Mouse (Mus musculus): ENCODE results near the gene Postn. TPM values are rescaled to one million over a fixed set of nuclear protein-coding genes. Genes with fewer than 3 reads are reported as not detected.

Gene Postn
- polyA plus RNA-seq, 1 experiment from 2014 or later, result 75.5 TPM

DNA sequence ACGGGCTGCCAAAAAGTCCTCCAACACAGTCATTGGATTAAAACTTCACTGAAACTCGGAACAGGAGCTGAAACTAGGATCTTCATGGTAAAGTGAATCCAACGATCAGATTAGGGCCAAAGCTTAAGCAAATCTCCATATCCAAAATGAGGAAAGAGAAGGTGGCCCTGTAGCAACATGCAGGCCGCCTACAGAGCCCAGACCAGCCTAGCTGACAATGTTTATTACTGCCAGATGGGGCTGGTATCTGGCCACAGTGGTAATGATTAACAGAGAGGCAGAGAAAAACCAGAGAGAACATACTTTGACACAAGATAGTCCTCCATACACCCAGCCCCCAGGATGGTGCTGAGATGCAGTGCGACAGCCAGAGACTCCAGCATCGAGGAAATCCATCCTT lies 60.1 kb downstream of the Postn start:
- ATAC-seq (ENCODE audit: low read depth), result no peak
- Histone ChIP-seq H3K9ac (no peak overlapping the region), H3K4me2 (no peak overlapping the region), H3K27me3 (no peaks in the 10 kb centered on the region), H3K9me3 (no peaks in the 10 kb centered on the region), H3K4me3 (no peak overlapping the region), H3K4me1 (replicated peaks) (no peaks in the 10 kb centered on the region; the same call in 1 of the 2 replicates), H3K27ac (replicated peaks) (no peak overlapping the region), H3K36me3 (no peaks in the 10 kb centered on the region)
- WGBS, result 86% methylated on average over 6 of the region's 6 CpGs

DNA sequence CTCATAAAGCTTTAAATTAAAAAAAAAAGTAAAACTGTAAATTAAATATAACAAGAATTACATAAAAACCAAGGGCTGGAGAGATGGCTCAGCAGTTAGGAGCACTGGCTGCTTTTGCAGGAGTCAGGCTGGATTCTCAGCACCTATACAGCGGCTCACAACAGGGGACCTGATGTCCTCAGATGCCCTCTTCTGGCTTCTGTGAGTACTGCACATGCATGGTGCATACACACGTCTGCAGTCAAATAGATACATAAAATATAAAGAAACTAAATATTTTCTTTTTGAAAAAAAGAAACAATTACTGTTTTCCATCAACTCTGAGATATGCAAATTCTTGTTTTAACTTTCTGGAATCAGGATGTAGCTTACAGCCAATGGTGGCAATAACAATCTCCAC lies 60.8 kb downstream of the Postn start:
- no peak for ATAC-seq (ENCODE audit: low read depth)
- H3K9ac ChIP-seq, result no peak overlapping the region
- H3K4me1 ChIP-seq (replicated peaks), result no peaks in the 10 kb centered on the region; the same call in 1 of the 2 replicates
- no peak overlapping the region for H3K27ac ChIP-seq (replicated peaks)
- no peaks in the 10 kb centered on the region for H3K27me3 ChIP-seq
- no peaks in the 10 kb centered on the region for H3K36me3 ChIP-seq
- no peak overlapping the region for H3K4me2 ChIP-seq
- no peak overlapping the region for H3K4me3 ChIP-seq
- 96% methylated on average over 2 of the region's 2 CpGs for WGBS
- H3K9me3 ChIP-seq, result no peaks in the 10 kb centered on the region

DNA sequence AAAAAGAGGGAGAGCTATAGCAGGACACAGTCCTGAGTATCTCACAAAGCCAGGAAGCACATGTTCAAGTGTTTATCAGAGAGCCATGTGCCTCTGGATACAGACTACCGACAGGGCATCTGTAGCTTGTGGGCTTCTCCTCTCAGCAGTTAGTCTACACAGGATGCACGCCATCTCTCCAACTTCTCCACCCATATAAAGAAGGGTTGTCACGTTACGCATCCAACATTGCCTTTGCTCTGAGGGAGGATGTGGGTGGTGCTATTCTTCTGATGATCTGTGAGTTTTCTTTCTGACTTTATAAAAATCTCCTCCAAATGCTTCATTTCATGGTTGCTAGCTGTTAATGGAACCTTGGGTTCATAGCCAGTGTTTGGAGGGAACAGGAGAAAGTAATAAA lies 63.2 kb downstream of the Postn start:
- Histone ChIP-seq H3K9ac (no peak overlapping the region), H3K9me3 (no peaks in the 10 kb centered on the region), H3K36me3 (no peaks in the 10 kb centered on the region), H3K4me3 (no peak overlapping the region), H3K4me1 (replicated peaks) (no peaks in the 10 kb centered on the region), H3K27ac (replicated peaks) (no peak overlapping the region), H3K27me3 (no peaks in the 10 kb centered on the region), H3K4me2 (no peak overlapping the region)
- 81% methylated on average over 4 of the region's 4 CpGs for WGBS
- no peak for ATAC-seq (ENCODE audit: low read depth)

DNA sequence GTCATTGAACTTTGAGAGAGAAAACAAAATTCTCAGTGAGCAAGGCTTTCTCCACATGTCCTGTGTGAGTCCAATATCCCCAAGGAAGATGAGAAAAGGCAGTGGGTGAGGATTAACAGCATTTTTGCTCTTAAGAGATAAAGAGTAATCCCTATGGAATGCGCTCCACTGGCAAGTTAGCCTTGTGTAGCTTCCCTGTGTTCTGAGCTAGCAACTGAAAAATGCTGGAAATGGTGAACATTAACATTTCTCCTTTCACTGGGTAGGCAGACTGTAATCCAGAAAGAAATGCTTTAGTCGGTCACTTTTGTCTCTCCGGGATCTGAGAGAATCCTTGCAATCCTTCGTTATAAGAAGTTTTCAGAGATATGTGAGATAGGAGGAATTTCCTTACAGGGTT lies 70.8 kb downstream of the Postn start:
- Histone ChIP-seq H3K4me2 (no peak overlapping the region), H3K27me3 (no peaks in the 10 kb centered on the region), H3K4me1 (replicated peaks) (no peaks in the 10 kb centered on the region), H3K9ac (no peak overlapping the region), H3K36me3 (no peaks in the 10 kb centered on the region), H3K27ac (replicated peaks) (no peak overlapping the region), H3K4me3 (no peak overlapping the region), H3K9me3 (no peaks in the 10 kb centered on the region)
- ATAC-seq (ENCODE audit: low read depth), result no peak
- WGBS, result 95% methylated on average over 4 of the region's 4 CpGs

DNA sequence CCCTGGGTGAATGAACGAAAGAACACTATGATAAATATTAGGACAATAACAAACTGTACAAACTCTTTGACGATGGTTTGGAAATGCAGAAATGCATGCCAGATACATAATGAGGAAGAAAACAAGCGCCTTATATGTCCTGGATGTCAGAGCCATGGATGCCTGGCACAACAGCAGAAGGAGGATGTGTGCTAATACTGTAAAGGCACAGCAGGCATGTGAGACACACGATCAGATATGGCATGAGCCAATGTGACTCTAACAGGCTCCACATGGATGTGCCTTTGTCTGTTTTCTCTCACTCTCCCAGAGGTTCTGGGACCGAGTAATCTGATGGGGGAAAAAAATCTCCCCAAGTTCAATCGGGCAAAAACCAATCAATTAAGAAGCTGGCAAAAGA lies 71.3 kb downstream of the Postn start:
- Histone ChIP-seq H3K36me3 (no peaks in the 10 kb centered on the region), H3K27ac (replicated peaks) (no peak overlapping the region), H3K4me2 (no peak overlapping the region), H3K4me1 (replicated peaks) (no peaks in the 10 kb centered on the region), H3K4me3 (no peak overlapping the region), H3K27me3 (no peaks in the 10 kb centered on the region), H3K9me3 (no peaks in the 10 kb centered on the region), H3K9ac (no peak overlapping the region)
- ATAC-seq (ENCODE audit: low read depth), result no peak
- WGBS, result 82% methylated on average over 6 of the region's 6 CpGs

DNA sequence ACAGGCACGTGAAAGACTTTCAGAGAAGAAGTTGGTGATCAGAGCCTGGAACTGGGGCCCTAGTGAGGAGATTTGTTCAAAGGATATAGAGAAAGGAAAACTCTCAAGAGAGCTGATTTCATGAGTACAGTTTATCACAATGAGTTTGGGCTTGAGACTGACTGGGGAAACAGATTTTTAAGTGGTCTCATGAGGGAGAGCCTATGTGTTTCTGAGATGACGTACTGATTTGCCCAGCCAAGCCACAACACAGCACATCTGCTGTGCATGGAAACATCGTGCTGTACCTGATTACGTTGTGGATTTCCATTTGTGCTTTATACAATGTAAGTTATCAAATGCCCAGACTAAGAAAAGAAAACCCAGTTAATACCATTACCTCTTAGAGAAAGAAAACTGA lies 71.7 kb downstream of the Postn start:
- 66% methylated on average over 4 of the region's 4 CpGs for WGBS
- no peaks in the 10 kb centered on the region for H3K4me1 ChIP-seq (replicated peaks)

DNA sequence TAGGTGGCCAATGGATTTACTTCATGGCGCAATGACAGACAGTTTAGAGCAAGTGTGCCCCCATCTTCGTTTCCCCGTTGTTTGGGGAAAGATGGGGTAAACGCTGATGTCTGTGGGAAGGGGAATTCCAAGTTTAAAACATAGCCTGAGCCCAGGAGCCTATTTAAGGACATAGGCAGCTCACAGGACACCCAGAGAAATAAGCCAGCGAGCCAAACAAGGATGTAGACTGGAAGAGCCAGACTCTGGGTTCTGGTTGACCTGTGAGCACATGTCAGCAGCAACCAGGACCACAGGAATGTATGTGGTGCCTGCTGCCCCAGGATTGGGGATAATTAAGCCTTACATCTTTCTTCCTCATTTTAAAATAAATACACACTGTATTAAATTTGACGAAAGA lies 73.7 kb downstream of the Postn start:
- H3K4me2 ChIP-seq, result no peak overlapping the region
- no peak overlapping the region for H3K9ac ChIP-seq
- WGBS, result 90% methylated on average over 6 of the region's 6 CpGs
- H3K4me3 ChIP-seq, result no peak overlapping the region
- H3K36me3 ChIP-seq, result no peaks in the 10 kb centered on the region
- H3K9me3 ChIP-seq, result no peaks in the 10 kb centered on the region
- H3K27me3 ChIP-seq, result no peaks in the 10 kb centered on the region
- no peaks in the 10 kb centered on the region for H3K4me1 ChIP-seq (replicated peaks)
- no peak for ATAC-seq (ENCODE audit: low read depth)
- no peak overlapping the region for H3K27ac ChIP-seq (replicated peaks)

More for the DNA sequence above, 71.7 kb downstream of the Postn start:
- Histone ChIP-seq H3K27ac (replicated peaks) (no peak overlapping the region), H3K4me3 (no peak overlapping the region), H3K4me2 (no peak overlapping the region), H3K27me3 (no peaks in the 10 kb centered on the region), H3K9ac (no peak overlapping the region), H3K36me3 (no peaks in the 10 kb centered on the region), H3K9me3 (no peaks in the 10 kb centered on the region)
- no peak for ATAC-seq (ENCODE audit: low read depth)

DNA sequence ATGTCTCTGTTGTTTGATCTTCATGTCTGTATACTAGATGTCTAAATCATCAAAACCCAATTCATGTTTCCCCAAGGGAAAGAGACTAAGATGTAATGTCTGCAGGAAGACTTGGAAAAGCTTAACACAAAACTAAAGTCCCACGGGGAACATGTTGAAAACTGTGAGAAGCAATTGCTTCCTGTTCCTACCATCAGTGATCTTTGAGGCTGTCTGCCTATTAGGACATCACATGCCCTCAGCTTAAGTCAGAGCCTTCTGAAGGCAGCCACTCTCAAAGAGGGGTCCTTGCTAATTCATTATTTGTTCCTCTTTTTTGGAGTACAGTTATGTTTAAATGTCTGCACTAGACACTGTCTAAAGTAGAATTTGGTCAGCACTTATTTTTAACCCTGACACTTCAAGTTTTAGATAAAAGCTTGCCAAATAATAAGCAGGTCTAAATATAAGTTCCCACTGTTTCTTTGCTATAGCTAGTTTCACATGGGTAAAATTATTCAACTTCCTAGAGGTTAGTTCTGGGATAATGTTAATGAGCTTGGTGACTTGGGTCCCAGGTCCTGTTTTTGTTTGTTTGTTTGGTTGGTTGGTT lies 75.6 kb downstream of the Postn start:
- Histone ChIP-seq H3K4me1 (replicated peaks) (no peaks in the 10 kb centered on the region), H3K4me2 (no peak overlapping the region), H3K36me3 (no peaks in the 10 kb centered on the region), H3K27me3 (no peaks in the 10 kb centered on the region), H3K4me3 (no peak overlapping the region), H3K9ac (no peak overlapping the region), H3K27ac (replicated peaks) (no peak overlapping the region), H3K9me3 (no peaks in the 10 kb centered on the region)
- no peak for ATAC-seq (ENCODE audit: low read depth)
- WGBS, result 95% methylated on average over 1 of the region's 1 CpGs

Other genes with a start within 250 kb of the Postn start
- 2.4 and 2.8 TPM in 2 replicates for gene Trpc4, start 205.1 kb upstream of the Postn start, polyA plus RNA-seq (2015; fragmentation: Nextera tagmentation; extraction: Ambion mirVana)